Mouse (Mus musculus) thymus, adult 2 months (tissue): Measurements from ENCODE around the gene Nsf. TPM values are rescaled to one million over a fixed set of nuclear protein-coding genes. Genes with fewer than 3 reads are reported as not detected.
"Not testable (repeated sequence)": the region's sequence is repeated elsewhere in the genome, so short reads cannot be mapped to it uniquely, and the experiment has no call there.

ENCODE experiments used
- DNase-seq: peaks from one replicate; pipeline ENCODE4 v3.0.0; 2021
- H3K27ac ChIP-seq: fragments of 200-500 bp; 2 replicates; pipeline ENCODE4 v1.5.1; 2012; ENCODE audit warnings: low read length, control low read depth; ENCODE audit not compliant: control insufficient read depth, insufficient read depth
- H3K27me3 ChIP-seq: fragments of 200-500 bp; 2 replicates; pipeline ENCODE4 v1.6.1; 2012; ENCODE audit warnings: mild to moderate bottlenecking, low read length, moderate library complexity, mixed read lengths; ENCODE audit not compliant: control insufficient read depth, insufficient read depth
- H3K36me3 ChIP-seq: fragments of 200-500 bp; 2 replicates; pipeline ENCODE4 v1.6.1; 2012; ENCODE audit warnings: mild to moderate bottlenecking, low read length, moderate library complexity; ENCODE audit not compliant: control insufficient read depth, insufficient read depth
- H3K4me1 ChIP-seq: fragments of 200-500 bp; replicated peaks from 2 replicates; pipeline ENCODE4 v1.6.1; 2012; ENCODE audit warnings: low read length; ENCODE audit not compliant: control insufficient read depth, insufficient read depth
- H3K4me3 ChIP-seq: fragments of 200-500 bp; 2 replicates; pipeline ENCODE4 v1.5.1; 2012; ENCODE audit warnings: mild to moderate bottlenecking, low read length, control low read depth, moderate library complexity; ENCODE audit not compliant: control insufficient read depth, insufficient read depth
- CTCF ChIP-seq: fragments of 200-500 bp; IDR thresholded peaks from 2 replicates; pipeline ENCODE4 v1.5.1; 2012; ENCODE audit warnings: mild to moderate bottlenecking, control low read depth, low read length, moderate library complexity, borderline replicate concordance; ENCODE audit not compliant: control insufficient read depth, poor library complexity, insufficient read depth; ENCODE audit errors: extremely low read depth
- POLR2A ChIP-seq: fragments of 200-500 bp; IDR thresholded peaks from 2 replicates; pipeline ENCODE4 v1.6.1; 2012; ENCODE audit warnings: mild to moderate bottlenecking, low read length, control low read depth, moderate library complexity; ENCODE audit not compliant: control insufficient read depth, poor library complexity, insufficient read depth; ENCODE audit errors: extremely low read depth
- WGBS: fragments of 180-500 bp; shearing (Covaris S2); methylation state at CpG from one replicate; pipeline ENCODE4 v1.1.7; 2018; 5-methylcytosine and 5-hydroxymethylcytosine counted together
- polyA plus RNA-seq: library from polyadenylated mRNA; depleted of rRNA; stranded (reverse); fragments of >200 nt; gene quantifications from 2 replicates; pipeline ENCODE4 v1.2.3, GENCODE M21; 2012

Gene Nsf
- polyA plus RNA-seq, 1 experiment = 52.5 TPM

GRCm38 (mm10) chr11:103890337-103891186 lies 63.3 kb downstream of the Nsf start:
- Histone ChIP-seq H3K4me1 (no peaks in the 10 kb centered on the region), H3K4me3 (no peak overlapping the region), H3K27me3 (no peaks in the 10 kb centered on the region), H3K36me3 (no peaks in the 10 kb centered on the region), H3K27ac (no peak overlapping the region)
- TF ChIP-seq CTCF (no peak), POLR2A (no peak)
- no peak for DNase-seq
- WGBS = 96% methylated on average over 23 of the region's 23 CpGs

DNA sequence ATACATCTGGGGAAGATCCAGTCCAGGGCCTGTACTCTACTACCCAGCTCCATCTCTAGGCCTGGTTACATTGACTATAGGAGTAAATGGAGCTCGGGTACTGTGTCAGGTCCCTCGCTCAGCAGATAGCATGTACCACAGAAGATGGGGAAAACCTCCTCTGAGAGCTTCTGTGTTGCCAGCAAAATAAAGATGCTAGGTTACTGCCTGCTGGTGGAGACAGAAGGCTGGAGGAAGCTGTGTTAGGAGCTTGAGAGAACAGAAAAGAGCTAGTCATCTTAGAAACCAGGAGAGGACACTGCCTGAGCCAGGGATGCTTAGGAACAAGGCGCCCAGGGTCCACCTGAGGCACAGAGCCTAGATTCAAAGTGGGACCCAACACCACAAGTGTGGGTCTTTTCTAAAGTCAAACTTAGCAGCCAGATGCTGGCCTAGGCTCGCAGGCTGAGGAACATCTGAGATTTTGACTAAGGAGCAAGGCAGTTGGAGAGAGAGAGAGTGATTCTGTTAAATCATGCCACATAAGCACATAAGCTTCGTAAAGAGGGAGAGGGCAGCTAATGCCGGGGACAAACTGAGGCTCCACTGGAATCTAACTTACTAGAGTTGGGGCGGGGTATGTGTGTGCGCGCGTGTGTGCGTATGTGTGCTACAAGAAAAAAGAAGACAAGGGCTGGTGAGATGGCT lies 66.0 kb downstream of the Nsf start:
- H3K4me1 ChIP-seq = no peaks in the 10 kb centered on the region
- no peak overlapping the region for H3K27ac ChIP-seq
- H3K27me3 ChIP-seq = no peaks in the 10 kb centered on the region
- DNase-seq = no peak
- peaks cover 5% of the 10 kb centered on the region; the same call in 1 of the 2 replicates for H3K36me3 ChIP-seq
- H3K4me3 ChIP-seq = no peak overlapping the region
- 97% methylated on average over 11 of the region's 11 CpGs for WGBS
- TF ChIP-seq CTCF = no peak
- TF ChIP-seq POLR2A = no peak

GRCm38 (mm10) chr11:103884749-103885383 lies 69.0 kb downstream of the Nsf start:
- DNase-seq = no peak
- 93% methylated on average over 13 of the region's 13 CpGs for WGBS
- peak overlapping the region; percentile 34; the same call in 1 of the 2 replicates for H3K27ac ChIP-seq
- H3K36me3 ChIP-seq = peaks cover 28% of the 10 kb centered on the region
- no peak for TF ChIP-seq CTCF
- no peak for TF ChIP-seq POLR2A
- no peaks in the 10 kb centered on the region for H3K4me1 ChIP-seq
- H3K27me3 ChIP-seq = no peaks in the 10 kb centered on the region
- no peak overlapping the region for H3K4me3 ChIP-seq

DNA sequence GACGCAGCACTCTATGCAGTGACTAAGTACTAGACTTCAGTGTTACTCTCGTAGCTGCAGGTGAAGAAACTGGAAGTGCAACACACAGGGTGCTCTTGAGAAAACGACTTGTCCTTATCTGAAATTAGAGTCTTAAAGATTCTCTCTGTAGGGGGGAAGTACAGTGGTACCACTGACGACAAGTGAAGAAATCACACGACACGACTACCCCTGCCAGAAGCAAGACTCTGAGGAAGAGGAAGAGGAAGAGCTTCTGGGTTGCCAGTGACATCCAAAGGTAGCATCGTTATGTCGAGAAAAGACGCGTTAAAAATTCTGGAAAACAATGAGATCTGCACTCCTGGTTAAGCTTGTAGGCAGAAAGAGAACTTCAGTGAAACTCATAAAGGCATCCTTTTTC lies 70.1 kb downstream of the Nsf start:
- H3K36me3 ChIP-seq = peaks cover 31% of the 10 kb centered on the region
- no peak overlapping the region for H3K4me3 ChIP-seq
- H3K4me1 ChIP-seq = no peaks in the 10 kb centered on the region
- no peak overlapping the region for H3K27ac ChIP-seq
- DNase-seq = no peak
- 94% methylated on average over 10 of the region's 10 CpGs for WGBS
- TF ChIP-seq CTCF = no peak
- TF ChIP-seq POLR2A = no peak
- H3K27me3 ChIP-seq = no peaks in the 10 kb centered on the region

DNA sequence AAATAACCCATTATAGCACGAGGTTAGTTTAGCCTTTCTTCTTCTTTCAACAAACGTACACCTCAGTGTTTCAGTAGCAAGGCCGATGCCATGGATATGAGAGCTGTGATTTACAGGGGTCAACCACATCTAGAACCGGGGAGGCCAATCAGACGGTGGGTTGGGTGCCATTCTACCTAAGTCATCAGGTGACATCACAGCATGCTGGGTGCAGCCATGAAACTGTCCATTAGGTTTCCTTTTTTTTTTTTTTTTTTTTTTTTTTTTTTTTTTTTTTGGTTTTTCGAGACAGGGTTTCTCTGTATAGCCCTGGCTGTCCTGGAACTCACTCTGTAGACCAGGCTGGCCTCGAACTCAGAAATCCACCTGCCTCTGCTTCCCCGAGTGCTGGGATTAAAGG lies 74.4 kb downstream of the Nsf start:
- H3K27ac ChIP-seq, DNase-seq, H3K4me3 ChIP-seq, H3K27me3 ChIP-seq, H3K4me1 ChIP-seq: not testable (repeated sequence)
- WGBS = 95% methylated on average over 8 of the region's 8 CpGs
- peaks cover 31% of the 10 kb centered on the region for H3K36me3 ChIP-seq

GRCm38 (mm10) chr11:103878441-103878840 lies 75.4 kb downstream of the Nsf start:
- Histone ChIP-seq H3K4me3 (no peak overlapping the region), H3K27me3 (no peaks in the 10 kb centered on the region), H3K27ac (no peak overlapping the region), H3K4me1 (no peaks in the 10 kb centered on the region), H3K36me3 (peaks cover 29% of the 10 kb centered on the region)
- WGBS = 54% methylated on average over 6 of the region's 6 CpGs
- TF ChIP-seq POLR2A (no peak), CTCF (no peak)
- DNase-seq = no peak
